Mouse (Mus musculus) spleen, postnatal 10 days (tissue): ENCODE data around the gene Sema4d.

Source experiments
- DNase-seq, 2 experiments: peaks; one replicate each; pipeline ENCODE4 v3.0.0; 2021 to 2022; ENCODE audit warnings: low spot score in 2 of 2

Gene Sema4d

DNA sequence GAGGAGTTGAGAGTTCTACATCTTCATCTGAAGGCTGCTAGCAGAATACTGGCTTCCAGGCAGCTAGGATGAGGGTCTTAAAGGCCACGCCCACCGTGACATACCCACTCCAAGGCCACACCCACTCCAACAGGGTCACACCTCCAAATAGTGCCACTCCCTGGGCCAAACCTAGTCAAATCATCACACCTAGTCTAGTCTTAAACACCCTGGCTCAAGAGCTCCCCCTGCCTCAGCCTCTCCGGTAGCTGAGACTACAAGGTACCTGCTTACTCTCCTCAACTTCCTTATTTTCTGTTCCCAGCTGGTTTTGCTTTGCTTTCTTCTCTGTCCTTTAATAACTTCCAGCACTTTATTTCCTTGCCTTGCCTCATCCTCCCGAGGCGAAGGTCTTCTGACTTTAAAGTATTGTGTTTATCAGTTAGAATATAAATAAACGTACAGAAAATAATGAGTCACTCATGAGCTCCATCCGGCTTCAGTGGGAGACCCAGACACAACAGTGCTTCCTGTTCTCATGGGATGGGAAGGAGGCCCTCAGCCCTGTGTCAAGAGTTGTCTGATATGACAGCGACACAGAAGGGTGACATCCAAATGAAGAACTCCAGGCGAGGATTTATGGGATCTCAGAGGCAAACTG, 22.4 kb upstream of the Sema4d start:
- DNase-seq: peak; percentile 47 to 86

DNA sequence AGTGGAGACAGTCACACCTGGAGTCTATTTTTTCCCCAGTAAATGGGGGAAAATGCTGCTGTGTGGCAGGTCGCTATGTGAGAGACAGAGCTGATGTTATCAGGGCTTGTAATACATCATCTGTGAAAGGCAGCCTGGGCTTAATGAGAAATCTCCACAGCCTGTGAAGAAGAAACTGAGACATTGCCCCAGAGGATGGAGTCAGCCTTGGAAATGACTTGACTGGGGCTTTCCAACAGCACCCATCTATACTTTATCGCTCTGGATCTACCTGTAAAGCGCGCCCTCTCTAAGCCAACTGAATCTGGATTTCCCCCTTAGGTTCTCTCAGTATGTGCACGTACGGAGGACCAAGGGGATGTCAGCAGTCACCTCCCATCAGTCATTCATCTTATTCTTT, 21.1 kb upstream of the Sema4d start:
- no peak for DNase-seq

DNA sequence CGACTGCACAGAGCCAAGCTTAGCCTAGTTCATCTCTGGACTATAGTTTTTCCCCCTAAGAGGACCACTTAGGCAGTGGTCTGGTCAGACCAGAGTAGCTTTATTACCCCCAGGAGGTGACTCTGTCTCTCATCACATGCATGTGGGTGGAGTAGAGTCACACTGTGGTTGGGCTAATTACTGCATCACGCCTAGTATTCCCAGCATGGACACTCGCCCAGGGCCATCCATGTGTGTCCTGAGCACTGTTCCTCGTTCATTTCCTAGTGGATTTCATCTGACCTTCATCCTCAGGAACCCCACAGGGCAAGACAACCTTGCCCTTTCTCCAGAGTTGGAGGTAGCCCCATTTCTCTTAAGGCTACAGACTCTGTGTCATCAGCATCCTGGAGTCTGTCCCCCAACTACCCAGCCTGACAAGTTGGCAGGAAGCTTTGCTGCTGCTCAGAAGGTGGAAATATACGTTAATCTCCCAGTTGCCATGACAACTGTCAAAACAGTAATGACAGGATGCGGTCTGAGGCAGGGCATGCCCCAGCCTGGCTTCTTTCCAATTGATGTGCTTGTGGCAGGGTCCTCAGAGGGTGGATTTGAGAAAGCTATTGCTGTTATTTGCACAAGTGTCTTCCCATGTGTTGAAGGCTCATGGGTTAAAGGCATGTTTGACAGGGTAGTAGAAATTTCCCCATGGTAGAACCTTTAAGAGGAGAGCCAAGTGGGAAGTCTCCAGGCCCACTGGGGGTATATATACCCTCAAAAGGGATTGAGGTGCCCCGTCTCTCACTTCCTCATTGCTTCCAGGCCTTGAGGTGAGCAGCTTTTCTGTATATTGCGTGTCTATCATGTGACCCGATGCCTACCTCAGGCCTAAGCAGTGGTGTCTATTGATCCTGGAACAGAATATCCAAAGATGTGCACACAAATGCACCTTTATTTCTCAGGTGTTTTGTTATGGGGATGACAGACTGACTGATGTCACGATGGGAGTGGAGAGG, 20.4 kb upstream of the Sema4d start:
- peak in 1 of 2 experiments; percentile 42 for DNase-seq

DNA sequence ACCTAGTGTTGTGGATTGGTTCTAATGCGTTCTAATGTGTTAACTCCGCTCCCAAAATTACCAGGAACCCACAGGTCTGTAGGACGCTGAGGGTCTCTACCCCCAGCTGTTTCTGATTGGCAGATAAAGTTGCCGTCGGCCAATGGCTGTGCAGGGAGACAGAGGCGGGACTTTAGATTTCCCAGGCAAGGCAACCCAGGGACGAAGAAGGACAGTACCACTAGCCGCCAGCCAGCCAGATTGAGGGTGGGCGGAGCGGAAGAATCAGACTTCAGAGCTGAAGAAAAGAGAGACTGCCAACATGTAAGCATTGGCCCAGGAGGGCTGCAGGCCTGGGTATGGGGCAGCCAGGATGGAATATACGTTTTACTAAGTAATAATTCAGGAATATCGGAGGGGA, 14.6 kb upstream of the Sema4d start:
- DNase-seq: no peak

DNA sequence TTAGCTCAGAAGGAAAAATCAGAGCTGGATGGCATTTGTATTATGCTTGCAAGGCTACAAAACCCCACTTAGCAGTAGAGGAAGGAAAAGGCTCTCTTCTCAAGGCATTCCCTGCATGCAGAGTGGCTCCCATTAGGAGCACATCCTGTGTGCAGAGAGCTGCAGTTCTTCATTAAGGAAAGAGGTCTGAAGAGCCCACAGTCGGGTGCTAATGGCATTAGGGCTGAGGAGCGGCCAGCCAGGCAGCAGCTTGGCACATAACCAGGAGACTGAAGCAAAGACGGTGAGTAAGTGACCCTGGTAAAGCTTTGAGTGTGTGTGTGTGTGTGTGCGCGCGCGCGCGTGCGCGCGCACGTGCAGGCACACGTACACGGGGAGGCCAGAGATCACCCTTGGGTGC, 12.7 kb upstream of the Sema4d start:
- no peak for DNase-seq

DNA sequence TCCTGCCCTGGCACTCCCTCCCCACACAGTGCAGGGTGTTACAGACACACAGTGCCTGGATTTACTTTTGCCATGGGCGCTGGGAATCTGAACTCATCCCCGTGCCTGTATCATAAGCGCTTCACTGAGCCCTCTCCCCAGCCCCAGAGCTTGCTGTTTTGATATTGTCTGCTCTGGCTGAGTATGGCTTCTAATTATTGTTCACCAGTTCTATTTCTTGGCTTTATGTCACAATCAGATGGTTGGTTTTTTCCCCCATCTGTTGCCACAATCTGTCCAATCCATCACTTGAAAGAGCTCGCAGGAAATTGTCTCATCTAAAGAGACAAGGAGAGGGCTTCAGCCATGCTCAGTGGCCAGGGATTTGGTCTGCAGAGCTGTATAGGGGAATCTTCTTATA, 12.1 kb upstream of the Sema4d start:
- no peak for DNase-seq

DNA sequence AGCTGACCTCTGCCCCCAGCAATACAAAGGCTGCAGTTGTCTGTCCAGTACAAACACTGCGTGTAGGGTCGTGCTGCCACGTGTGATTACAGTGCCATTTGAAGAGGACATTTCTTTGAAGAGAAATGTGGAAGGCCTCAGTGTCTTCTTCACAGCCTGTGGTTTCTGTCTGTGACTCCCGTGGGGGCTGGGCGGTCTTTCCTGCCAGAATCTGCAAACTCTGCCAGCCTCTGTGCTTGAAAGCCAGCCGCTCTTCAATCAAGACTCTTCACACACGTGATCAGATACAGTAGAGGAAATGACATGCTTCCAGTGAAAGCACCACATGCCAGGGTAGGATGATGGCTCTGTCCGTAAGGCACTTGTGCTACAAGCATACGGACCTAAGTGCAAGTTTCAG, 7.4 kb upstream of the Sema4d start:
- DNase-seq: peak in 1 of 2 experiments; percentile 75

DNA sequence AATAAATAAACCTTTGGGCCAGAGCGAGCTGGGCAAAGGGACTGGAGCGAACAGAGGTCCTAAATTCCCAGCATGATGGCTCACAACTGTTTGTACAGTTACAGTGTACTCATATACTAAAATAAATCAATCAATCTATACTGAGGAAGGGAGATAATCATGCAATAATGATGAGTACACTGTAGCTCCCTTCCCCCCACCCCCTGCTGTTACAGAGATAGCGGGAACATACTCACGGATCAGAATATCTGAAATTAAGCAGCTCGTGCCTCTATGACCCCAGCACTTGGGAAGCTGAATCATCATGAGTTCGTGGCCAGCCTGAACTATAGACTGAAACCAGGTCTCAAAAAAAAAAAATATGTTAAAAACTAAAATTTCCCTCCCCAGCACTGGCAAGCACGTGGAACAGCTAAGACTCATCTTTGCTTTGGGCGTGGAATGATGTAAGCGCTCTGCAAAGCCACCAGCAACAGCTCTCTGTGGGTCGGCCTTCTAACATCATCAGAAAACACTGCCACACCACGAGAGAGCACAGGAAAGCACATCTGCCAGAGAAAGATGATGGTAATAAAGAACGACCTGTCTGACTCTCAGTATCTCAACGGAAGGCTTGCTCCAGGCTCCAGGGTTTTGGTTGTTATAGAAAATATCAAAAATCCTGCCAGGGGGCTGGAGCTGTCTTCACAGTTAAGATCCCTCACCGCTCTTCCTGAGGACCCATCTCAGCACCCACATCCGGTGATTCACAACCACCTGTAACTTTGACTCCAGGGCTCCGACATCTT, 6.4 kb upstream of the Sema4d start:
- no peak for DNase-seq

DNA sequence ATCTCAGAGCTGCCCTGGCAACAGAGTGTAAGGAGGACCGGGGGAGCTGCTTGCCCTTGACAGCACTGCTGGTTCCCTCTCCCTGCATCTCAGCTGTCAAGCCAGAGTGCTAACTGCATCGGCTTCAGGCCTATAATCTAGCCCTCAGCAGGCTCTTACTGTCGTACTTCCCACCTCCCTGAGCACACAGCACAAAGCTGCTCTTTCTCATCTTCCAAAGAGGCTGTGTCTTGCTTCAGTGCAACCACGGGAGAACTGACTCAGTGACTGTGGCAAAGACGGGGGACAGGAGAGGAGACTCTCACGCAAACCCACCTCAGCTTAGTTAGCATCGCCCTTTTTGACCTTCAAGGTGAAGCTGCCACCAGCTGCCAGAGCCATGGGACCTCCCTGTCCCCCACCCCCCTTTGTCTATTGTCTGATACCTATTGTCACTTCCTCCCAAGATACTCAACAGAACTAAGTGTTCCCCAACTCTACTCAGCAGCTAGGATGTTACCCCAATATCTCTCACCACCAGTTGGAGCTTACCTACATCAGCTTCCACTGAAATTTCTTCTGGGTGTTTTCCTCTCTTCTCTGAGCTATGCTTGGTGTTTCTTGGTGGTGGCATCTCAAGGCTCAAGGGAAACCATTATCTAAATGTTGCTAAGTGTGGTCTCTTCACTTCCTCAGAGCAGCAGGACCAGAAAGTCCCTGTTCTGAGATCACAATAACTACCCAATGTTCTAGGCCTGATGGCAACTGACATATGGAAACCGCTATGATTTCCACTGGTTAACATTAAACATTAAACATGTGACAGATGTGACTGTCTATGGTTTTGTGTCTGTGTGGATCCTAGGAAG, 4.6 kb upstream of the Sema4d start:
- no peak for DNase-seq

DNA sequence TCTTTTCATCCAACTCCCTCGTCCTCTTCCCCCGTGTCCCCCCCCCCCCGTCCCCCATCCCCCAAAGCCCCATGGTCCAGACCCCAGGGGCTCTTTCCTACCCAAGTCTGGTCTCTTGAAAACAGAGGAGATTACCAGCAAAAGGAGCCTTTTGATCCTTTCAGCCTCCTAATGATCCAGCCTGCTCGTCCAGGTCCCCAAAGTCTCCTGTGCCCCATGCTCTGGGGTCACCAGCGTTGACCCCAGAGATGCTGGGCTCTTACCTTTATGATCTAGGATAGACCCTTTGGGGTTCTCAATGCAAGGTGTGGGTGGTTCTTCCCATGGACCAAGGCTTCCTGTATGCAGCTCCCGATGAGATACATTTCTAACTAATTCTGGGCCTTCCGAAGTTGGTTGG, 401 bp upstream of the Sema4d start:
- no peak for DNase-seq

DNA sequence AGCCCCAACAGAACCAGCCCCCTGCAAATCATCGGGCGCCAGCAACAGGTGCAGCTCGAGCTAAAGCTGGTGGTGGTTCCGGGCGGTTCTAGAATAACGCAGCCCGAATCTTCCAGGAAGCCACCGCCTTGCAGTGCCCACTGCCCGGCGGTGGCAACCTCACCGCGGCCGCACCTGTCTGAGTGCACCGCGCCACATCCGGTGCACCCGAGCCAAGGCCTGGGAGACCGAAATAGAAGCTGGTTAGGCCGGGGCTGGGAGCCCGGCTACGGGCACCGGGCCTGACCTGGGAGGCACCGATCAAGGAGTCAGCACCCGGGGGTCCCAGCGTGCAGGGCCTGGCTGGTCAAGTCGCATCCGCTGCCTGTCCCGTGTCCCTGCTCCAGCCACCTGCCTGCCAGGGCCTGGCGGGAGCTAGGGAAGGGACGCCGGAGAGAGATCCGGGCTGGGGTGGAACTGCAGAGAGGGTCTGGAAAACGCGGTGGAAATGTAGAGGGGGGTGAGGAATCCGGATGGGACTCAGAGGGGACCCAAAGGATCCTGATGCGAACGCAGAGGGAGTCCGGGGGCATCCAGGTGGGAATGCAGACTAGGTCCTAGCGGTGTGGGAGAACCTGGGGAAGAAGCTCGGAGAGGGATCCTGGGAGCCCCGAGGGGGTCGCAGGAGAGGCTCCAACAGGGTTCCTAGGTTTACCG, 670 bp downstream of the Sema4d start:
- peak; percentile 69 to 74 for DNase-seq

DNA sequence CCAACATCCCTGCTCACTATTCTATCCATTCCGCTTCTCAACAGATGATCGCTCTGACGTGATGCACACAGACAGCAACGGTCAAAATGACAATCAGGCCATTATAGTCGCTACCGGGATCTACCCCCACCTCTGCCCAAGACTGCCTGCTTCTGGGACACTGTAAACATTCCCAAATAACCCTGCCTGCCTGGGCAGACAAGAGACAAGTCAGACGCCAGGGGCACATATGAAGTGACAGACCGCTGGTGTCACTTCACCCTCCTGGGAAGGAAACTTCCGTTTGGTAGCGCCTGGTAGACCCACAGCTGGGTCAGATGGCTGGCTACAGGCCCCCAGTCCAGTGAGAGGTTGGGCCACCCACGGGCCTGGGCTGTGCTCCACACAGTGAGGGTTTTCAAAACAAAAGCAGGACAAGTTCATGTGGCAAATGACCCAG, 1.4 kb downstream of the Sema4d start:
- DNase-seq: peak; percentile 32 to 41

DNA sequence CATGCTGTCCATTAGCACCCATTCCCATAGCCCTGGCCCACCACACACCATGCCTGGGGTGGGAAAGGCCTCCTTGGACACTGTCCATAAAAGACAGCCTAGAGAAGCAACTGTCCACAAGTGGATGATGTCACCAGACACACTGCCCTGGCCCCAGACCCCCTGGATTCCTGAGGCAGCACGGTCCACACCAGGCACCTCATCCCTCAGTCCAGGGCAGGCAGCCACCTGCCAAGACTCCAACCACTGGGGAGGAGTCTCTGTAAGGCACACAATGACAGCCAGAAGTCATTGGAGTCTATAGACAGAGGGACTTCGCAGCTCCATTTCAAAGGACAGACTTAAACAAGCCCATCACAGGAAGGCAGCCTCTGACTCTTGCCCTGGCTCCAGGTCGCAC, 1.9 kb downstream of the Sema4d start:
- DNase-seq: no peak

DNA sequence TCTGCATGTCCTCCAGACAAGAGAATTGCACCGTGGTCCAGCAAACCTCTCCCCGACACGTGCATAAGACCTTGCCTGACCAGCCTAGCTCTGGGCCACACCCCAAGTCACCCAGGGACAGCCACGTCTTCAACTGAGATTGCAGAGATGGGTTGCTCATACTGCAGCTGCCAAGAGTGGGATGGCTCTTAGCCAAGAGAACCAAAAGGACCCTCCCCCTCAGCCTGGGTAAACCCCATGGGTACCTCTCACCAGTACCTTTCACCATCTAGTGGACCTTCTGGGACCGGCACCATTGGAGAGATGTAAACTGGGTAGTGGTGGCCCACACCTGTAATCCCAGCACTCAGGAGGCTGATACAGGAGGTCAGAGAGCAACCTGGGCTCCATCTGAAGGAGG, 2.8 kb downstream of the Sema4d start:
- no peak for DNase-seq

DNA sequence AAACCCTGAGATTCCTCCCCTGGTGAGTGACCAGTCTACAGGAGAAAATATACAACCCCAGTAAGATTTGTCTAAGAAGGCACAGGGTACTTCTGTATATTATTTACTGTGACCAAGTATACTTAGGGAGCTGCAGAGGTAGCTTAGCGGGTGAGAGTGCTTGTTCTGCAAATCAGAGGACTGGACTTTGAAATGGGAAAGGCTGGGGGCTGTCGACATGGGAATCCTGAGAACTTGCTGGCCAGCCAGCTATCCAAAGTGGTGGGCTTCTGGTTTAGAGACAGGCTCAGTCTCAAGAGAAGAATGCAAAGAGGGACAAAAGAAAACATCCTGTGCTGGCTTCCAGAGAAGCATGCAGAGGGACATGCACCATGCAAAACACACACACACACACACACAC, 5.7 kb downstream of the Sema4d start:
- no peak for DNase-seq

DNA sequence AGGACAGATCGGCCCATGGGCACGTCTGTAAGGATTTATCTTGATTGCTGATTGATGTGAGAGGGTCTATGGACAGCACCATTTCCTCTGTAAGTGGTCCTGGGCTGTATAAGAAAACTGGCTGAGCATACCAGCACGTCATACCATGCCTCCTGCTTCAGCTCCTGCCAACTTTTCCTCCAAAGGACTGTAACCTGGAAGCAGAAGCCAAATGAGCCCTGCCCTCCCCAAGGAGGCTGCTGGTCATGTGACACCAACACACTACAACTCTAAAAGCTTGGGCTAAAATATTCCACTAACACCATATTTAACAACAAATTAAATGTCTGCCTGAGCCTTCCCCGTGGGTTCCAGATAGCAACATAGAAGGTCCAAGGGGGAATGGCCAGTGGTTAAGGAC, 6.9 kb downstream of the Sema4d start:
- no peak for DNase-seq

DNA sequence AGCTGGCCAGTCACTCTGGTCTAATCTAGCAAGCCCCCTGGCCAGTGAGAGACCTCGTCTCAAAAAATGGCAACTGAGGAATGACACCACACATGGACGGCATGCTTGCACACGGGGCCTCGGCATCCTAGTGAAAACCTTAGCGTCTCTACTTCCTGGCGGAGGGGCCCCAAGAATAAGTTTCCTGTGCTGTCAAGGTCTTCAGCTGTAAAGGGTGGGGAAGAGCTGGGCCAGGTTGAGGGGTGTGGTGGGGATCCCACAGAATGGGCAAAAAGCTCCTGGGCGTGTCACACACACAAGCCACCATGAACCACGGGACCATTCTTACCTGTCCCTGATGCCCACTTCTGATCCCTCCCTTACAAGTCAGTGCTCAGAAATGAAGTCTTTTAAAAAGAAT, 9.1 kb downstream of the Sema4d start:
- DNase-seq: no peak

DNA sequence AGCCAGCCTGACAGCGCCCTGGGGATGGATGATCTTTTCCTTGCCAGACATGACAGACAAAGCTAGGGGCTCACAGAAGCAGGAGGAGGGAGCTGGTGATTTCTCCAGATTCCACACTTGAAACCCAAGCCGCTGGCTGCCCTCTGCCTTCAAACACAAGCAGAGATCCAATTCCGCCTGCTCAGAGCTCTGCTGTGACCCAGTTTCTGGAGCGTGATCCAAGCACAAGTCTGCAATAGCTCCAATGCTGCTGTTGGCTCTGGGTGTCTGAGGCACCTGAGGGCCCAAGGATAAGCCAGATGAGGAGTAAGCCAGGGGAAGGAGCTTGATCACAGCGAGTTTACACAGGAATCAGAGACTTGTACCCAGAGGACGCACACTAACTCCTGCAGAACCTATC, 9.7 kb downstream of the Sema4d start:
- DNase-seq: no peak

DNA sequence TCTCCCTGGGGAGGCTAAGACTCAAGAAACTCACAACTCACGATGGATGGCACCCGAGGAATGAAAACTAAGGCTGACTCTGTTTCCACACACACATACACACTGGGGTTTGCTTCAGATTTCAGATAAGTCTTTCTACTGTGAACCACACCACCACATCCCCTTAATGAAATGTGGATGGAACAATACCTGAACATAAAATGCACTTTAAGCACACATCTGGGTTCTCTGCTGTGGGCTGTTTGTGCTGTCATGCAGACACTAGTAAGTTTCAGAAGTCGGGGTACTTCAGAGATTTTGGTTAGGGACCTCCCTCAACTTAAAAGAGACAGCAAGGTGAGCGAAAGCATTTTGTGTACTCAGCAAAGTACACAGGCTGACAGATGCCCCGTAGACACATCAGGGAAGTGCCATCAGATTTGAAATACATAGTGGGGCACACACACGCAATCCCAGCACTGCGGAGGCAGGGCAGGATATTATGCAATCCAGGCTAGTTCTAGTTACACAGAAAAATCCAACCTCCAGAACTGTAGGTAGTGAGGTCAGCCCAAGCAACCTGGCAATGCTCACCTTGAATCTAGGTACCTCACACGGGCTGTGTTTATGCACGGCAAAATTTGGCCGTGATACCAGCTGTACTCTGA, 12.9 kb downstream of the Sema4d start:
- no peak for DNase-seq
